Mouse (Mus musculus) embryonic facial prominence, embryonic 13.5 days (tissue): ENCODE measurements around the gene Cd300lg. TPM values are rescaled to one million over a fixed set of nuclear protein-coding genes. Genes with fewer than 3 reads are reported as not detected.
A peak's percentile ranks its signal among the peaks of the same experiment; 100 is the strongest.

Experiments used
- ATAC-seq: fragments of 200-750 bp; cut with Nextera tagmentation; 2 replicates; pipeline ENCODE4 v1.8.0; 2017; ENCODE audit warnings: low read depth; ENCODE audit not compliant: insufficient number of reproducible peaks, insufficient read depth, low FRiP score, low TSS enrichment
- H3K27ac ChIP-seq: fragments of 300-500 bp; sonication (generic); 2 replicates; pipeline ENCODE4 v1.5.1; 2015; ENCODE audit warnings: moderate library complexity, mild to moderate bottlenecking, inconsistent platforms
- H3K27me3 ChIP-seq: fragments of 300-500 bp; sonication (generic); 2 replicates; pipeline ENCODE4 v1.6.1; 2015; ENCODE audit warnings: mild to moderate bottlenecking, inconsistent platforms
- H3K36me3 ChIP-seq: fragments of 300-500 bp; sonication (generic); 2 replicates; pipeline ENCODE4 v1.6.1; 2015; ENCODE audit warnings: mild to moderate bottlenecking, inconsistent platforms
- H3K4me1 ChIP-seq: fragments of 300-500 bp; sonication (generic); 2 replicates; pipeline ENCODE4 v1.6.1; 2015; ENCODE audit warnings: inconsistent platforms
- H3K4me2 ChIP-seq: fragments of 300-500 bp; sonication (generic); 2 replicates; pipeline ENCODE4 v1.6.1; 2015; ENCODE audit warnings: moderate library complexity, mild to moderate bottlenecking, inconsistent platforms
- H3K4me3 ChIP-seq: fragments of 300-500 bp; sonication (generic); 2 replicates; pipeline ENCODE4 v1.5.1; 2015; ENCODE audit warnings: mild to moderate bottlenecking, inconsistent platforms
- H3K9ac ChIP-seq: fragments of 300-500 bp; sonication (generic); 2 replicates; pipeline ENCODE4 v1.6.1; 2015; ENCODE audit warnings: mild to moderate bottlenecking, inconsistent platforms
- H3K9me3 ChIP-seq: fragments of 300-500 bp; sonication (generic); 2 replicates; pipeline ENCODE4 v1.6.1; 2016; ENCODE audit warnings: inconsistent platforms
- WGBS: fragments of 180-500 bp; shearing (Covaris S2); methylation state at CpG from one replicate; pipeline ENCODE4 v1.1.7; 2015; ENCODE audit warnings: mixed read lengths; 5-methylcytosine and 5-hydroxymethylcytosine counted together
- polyA plus RNA-seq: library from polyadenylated mRNA; unstranded; fragments of >200 nt; fragmentation: Nextera tagmentation; extraction: Ambion mirVana; gene quantifications from 2 replicates; pipeline ENCODE4 v1.2.1, GENCODE M21; 2015

The Cd300lg gene
- 0.45 and 0.66 TPM in 2 replicates for polyA plus RNA-seq

GRCm38 (mm10) chr11:102041350-102041949, at the start of gene Cd300lg:
Gene Cd300lg, plus strand, starts transcription at chr11:102041509.
- H3K4me3 ChIP-seq: no peak within 1 kb of the TSS
- WGBS: 59% methylated on average over 5 of the region's 5 CpGs
- no peak within 1 kb of the TSS for H3K27ac ChIP-seq
- no peaks in the 10 kb centered on the region for H3K4me1 ChIP-seq
- H3K36me3 ChIP-seq: no peaks in the 10 kb centered on the region
- H3K9ac ChIP-seq: no peak within 1 kb of the TSS
- peak within 1 kb of the TSS; percentile 37; the same call in 1 of the 2 replicates for H3K4me2 ChIP-seq
- ATAC-seq: no peak
- peaks cover 4% of the 10 kb centered on the region for H3K27me3 ChIP-seq
- H3K9me3 ChIP-seq: peaks cover 10% of the 10 kb centered on the region; the same call in 1 of the 2 replicates

GRCm38 (mm10) chr11:101991813-101992212, 49.5 kb upstream of the Cd300lg start:
- WGBS: 73% methylated on average over 3 of the region's 3 CpGs
- H3K4me2 ChIP-seq: no peak overlapping the region
- H3K27ac ChIP-seq: no peak overlapping the region
- H3K4me1 ChIP-seq: no peaks in the 10 kb centered on the region
- no peak overlapping the region for H3K9ac ChIP-seq
- H3K9me3 ChIP-seq: no peaks in the 10 kb centered on the region
- no peaks in the 10 kb centered on the region for H3K36me3 ChIP-seq
- H3K27me3 ChIP-seq: peaks cover 6% of the 10 kb centered on the region; the same call in 1 of the 2 replicates
- no peak overlapping the region for H3K4me3 ChIP-seq
- no peak for ATAC-seq

GRCm38 (mm10) chr11:101992411-101992810, 48.9 kb upstream of the Cd300lg start:
- Histone ChIP-seq H3K27ac (no peak overlapping the region), H3K4me1 (no peaks in the 10 kb centered on the region), H3K27me3 (peaks cover 3% of the 10 kb centered on the region; the same call in 1 of the 2 replicates), H3K4me3 (no peak overlapping the region), H3K4me2 (no peak overlapping the region), H3K9ac (no peak overlapping the region), H3K9me3 (no peaks in the 10 kb centered on the region), H3K36me3 (no peaks in the 10 kb centered on the region)
- no peak for ATAC-seq
- WGBS: 86% methylated on average over 7 of the region's 7 CpGs

- Histone ChIP-seq H3K9ac (no peak overlapping the region), H3K36me3 (no peaks in the 10 kb centered on the region), H3K4me1 (peaks cover 7% of the 10 kb centered on the region; the same call in 1 of the 2 replicates), H3K27ac (no peak overlapping the region), H3K9me3 (no peaks in the 10 kb centered on the region), H3K4me2 (no peak overlapping the region), H3K4me3 (no peak overlapping the region), H3K27me3 (no peaks in the 10 kb centered on the region)
- no peak for ATAC-seq
- 42% methylated on average over 8 of the region's 8 CpGs for WGBS
These were observed 47.2 kb upstream of the Cd300lg start for GRCm38 (mm10) chr11:101994100-101994499.

- Histone ChIP-seq H3K4me2 (no peak overlapping the region), H3K9ac (no peak overlapping the region), H3K4me3 (no peak overlapping the region), H3K4me1 (peaks cover 7% of the 10 kb centered on the region; the same call in 1 of the 2 replicates), H3K27ac (no peak overlapping the region), H3K9me3 (no peaks in the 10 kb centered on the region), H3K36me3 (no peaks in the 10 kb centered on the region), H3K27me3 (no peaks in the 10 kb centered on the region)
- 84% methylated on average over 7 of the region's 7 CpGs for WGBS
- no peak for ATAC-seq
These were observed 45.4 kb upstream of the Cd300lg start for GRCm38 (mm10) chr11:101995938-101996337.

GRCm38 (mm10) chr11:101998258-101998657, 43.1 kb upstream of the Cd300lg start:
- 42% methylated on average over 5 of the region's 5 CpGs for WGBS
- ATAC-seq: no peak
- 0 out of 2 replicates have a peak overlapping the region, but pooled peaks have one; percentile 16 for H3K27ac ChIP-seq
- H3K4me3 ChIP-seq: no peak overlapping the region
- no peak overlapping the region for H3K4me2 ChIP-seq
- no peaks in the 10 kb centered on the region for H3K9me3 ChIP-seq
- H3K27me3 ChIP-seq: no peaks in the 10 kb centered on the region
- H3K36me3 ChIP-seq: no peaks in the 10 kb centered on the region
- peaks cover 7% of the 10 kb centered on the region; the same call in 1 of the 2 replicates for H3K4me1 ChIP-seq
- no peak overlapping the region for H3K9ac ChIP-seq

- no peak overlapping the region for H3K27ac ChIP-seq
- no peaks in the 10 kb centered on the region for H3K9me3 ChIP-seq
- no peak overlapping the region for H3K4me3 ChIP-seq
- peaks cover 3% of the 10 kb centered on the region; the same call in 1 of the 2 replicates for H3K36me3 ChIP-seq
- no peaks in the 10 kb centered on the region for H3K27me3 ChIP-seq
- WGBS: 51% methylated on average over 4 of the region's 4 CpGs
- peaks cover 7% of the 10 kb centered on the region; the same call in 1 of the 2 replicates for H3K4me1 ChIP-seq
- ATAC-seq: no peak
- no peak overlapping the region for H3K9ac ChIP-seq
- no peak overlapping the region for H3K4me2 ChIP-seq
These were observed 41.8 kb upstream of the Cd300lg start for GRCm38 (mm10) chr11:101999466-101999865.

- Histone ChIP-seq H3K9ac (no peak overlapping the region), H3K36me3 (peaks cover 10% of the 10 kb centered on the region; the same call in 1 of the 2 replicates), H3K9me3 (no peaks in the 10 kb centered on the region), H3K4me3 (no peak overlapping the region), H3K4me2 (no peak overlapping the region), H3K27ac (no peak overlapping the region), H3K4me1 (no peaks in the 10 kb centered on the region), H3K27me3 (no peaks in the 10 kb centered on the region)
- ATAC-seq: no peak
- 91% methylated on average over 8 of the region's 8 CpGs for WGBS
These were observed 37.1 kb upstream of the Cd300lg start for GRCm38 (mm10) chr11:102004251-102004650.

- ATAC-seq: no peak
- WGBS: 75% methylated on average over 9 of the region's 9 CpGs
- peaks cover 15% of the 10 kb centered on the region for H3K36me3 ChIP-seq
These were observed 35.0 kb upstream of the Cd300lg start for GRCm38 (mm10) chr11:102006271-102006670.

GRCm38 (mm10) chr11:102006688-102007087, 34.6 kb upstream of the Cd300lg start:
- ATAC-seq: no peak
- WGBS: 81% methylated on average over 5 of the region's 5 CpGs
- Histone ChIP-seq H3K4me1 (no peaks in the 10 kb centered on the region), H3K4me2 (no peak overlapping the region), H3K9me3 (no peaks in the 10 kb centered on the region), H3K27ac (no peak overlapping the region), H3K4me3 (no peak overlapping the region), H3K36me3 (peaks cover 16% of the 10 kb centered on the region), H3K27me3 (no peaks in the 10 kb centered on the region), H3K9ac (no peak overlapping the region)

More at GRCm38 (mm10) chr11:102006271-102006670, 35.0 kb upstream of the Cd300lg start:
- no peak overlapping the region for H3K9ac ChIP-seq
- no peaks in the 10 kb centered on the region for H3K9me3 ChIP-seq
- H3K4me3 ChIP-seq: no peak overlapping the region
- H3K4me1 ChIP-seq: no peaks in the 10 kb centered on the region
- no peak overlapping the region for H3K27ac ChIP-seq
- no peaks in the 10 kb centered on the region for H3K27me3 ChIP-seq
- no peak overlapping the region for H3K4me2 ChIP-seq

GRCm38 (mm10) chr11:102008372-102008771, 32.9 kb upstream of the Cd300lg start:
- no peak overlapping the region for H3K4me2 ChIP-seq

GRCm38 (mm10) chr11:102008954-102009637, 32.2 kb upstream of the Cd300lg start:
- Histone ChIP-seq H3K4me2 (no peak overlapping the region), H3K9ac (no peak overlapping the region), H3K27me3 (no peaks in the 10 kb centered on the region), H3K4me3 (no peak overlapping the region), H3K4me1 (no peaks in the 10 kb centered on the region), H3K36me3 (peaks cover 16% of the 10 kb centered on the region), H3K27ac (no peak overlapping the region), H3K9me3 (no peaks in the 10 kb centered on the region)
- 81% methylated on average over 15 of the region's 15 CpGs for WGBS
- ATAC-seq: no peak

More at GRCm38 (mm10) chr11:102008372-102008771, 32.9 kb upstream of the Cd300lg start:
- H3K4me1 ChIP-seq: no peaks in the 10 kb centered on the region
- H3K36me3 ChIP-seq: peaks cover 16% of the 10 kb centered on the region
- no peak overlapping the region for H3K4me3 ChIP-seq
- no peaks in the 10 kb centered on the region for H3K9me3 ChIP-seq
- no peak overlapping the region for H3K9ac ChIP-seq
- no peak for ATAC-seq
- no peaks in the 10 kb centered on the region for H3K27me3 ChIP-seq
- 90% methylated on average over 8 of the region's 8 CpGs for WGBS
- H3K27ac ChIP-seq: no peak overlapping the region
